Mouse (Mus musculus) neutrophil, adult 5-6 weeks (primary cell): ENCODE measurements around the gene Uchl5. TPM values are rescaled to one million over a fixed set of nuclear protein-coding genes. Genes with fewer than 3 reads are reported as not detected.
A peak's percentile ranks its signal among the peaks of the same experiment; 100 is the strongest.

Experiments used
- ATAC-seq: fragments of 151-379, 151-347 bp; 2 replicates; pipeline ENCODE4 v1.8.0; 2017; ENCODE audit warnings: mild to moderate bottlenecking, moderate TSS enrichment; ENCODE audit not compliant: insufficient number of reproducible peaks, poor library complexity, low FRiP score, severe bottlenecking; ENCODE audit errors: extremely low read depth
- total RNA-seq: library from RNA; stranded (forward); fragments of 200-1000 nt; gene quantifications from 2 replicates; pipeline ENCODE4 v1.2.3, GENCODE M21; 2017

The Uchl5 gene
- 67.8 and 75.3 TPM in 2 replicates for total RNA-seq

GRCm38 (mm10) chr1:143776446-143777411 lies at the start of gene Uchl5, which contains the start of gene Trove2:
Uchl5 (plus strand) TSS chr1:143777272.
Trove2 (minus strand) TSS chr1:143777068.
- ATAC-seq = peak; percentile 99

- no peak for ATAC-seq
Observed at GRCm38 (mm10) chr1:143727701-143728445, 49.2 kb upstream of the Uchl5 start.

DNA sequence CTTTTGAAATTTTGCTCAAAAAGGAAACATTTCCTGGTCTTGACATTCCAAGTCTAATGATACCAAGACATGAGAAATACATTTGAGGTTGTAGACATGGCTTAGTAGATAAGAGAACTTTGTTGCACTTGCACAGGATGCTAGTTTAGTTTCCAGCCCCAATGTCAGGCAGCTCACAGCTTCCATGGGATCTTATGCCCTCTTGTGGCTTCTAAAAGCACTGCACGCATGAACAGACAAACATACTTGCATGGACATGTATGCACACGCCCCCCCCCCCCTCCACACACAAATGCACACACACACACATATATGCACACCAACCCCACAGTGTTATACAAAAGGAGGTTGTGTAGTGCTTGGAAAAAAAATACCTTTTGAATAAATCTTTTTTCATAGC lies 46.2 kb upstream of the Uchl5 start:
- ATAC-seq = peak; percentile 95

DNA sequence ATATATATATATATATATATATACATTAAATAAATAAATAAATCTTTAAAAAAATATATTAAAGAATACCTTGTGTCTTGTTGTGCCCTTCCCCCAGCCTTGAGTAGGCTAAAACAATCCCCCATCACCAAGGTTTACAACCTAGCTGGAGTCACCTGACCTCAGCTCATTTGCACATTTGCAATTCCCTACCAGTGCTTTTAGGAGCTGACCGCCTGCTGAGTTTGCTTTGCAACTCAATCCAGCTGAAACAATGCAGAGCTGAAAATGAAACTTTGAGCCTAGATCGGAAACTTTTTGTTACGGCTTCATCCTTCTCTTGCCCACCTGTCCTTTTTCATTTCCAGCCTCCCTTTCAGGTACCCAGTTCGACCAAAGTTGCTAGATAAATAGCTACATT lies 45.4 kb upstream of the Uchl5 start:
- ATAC-seq = no peak

DNA sequence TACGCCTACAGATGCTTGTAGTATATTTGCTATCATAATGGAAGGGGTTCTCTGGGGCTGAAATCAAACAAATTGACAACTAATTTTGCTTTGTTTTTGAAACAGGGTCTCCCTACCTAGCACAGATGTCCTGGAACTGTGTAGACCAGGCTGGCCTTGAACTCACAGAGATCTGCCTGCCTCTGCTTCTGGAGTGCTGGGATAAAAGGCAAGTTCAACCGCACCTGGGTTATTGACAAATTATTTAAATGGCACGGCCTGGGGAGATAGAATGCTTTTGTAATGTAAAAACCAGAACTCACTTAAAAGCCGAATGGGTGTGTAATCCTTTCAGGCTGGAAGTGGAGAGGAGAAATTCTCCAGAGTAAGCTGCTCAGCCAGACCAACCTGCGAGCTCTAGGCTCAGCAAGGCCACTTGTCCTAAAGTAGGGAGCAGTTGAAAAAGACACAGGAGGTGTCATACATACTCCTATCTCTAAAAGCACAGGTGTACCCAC lies 43.1 kb upstream of the Uchl5 start:
- ATAC-seq = no peak

GRCm38 (mm10) chr1:143738811-143739210 lies 38.3 kb upstream of the Uchl5 start:
- peak; percentile 46; the same call in 1 of the 2 replicates for ATAC-seq

DNA sequence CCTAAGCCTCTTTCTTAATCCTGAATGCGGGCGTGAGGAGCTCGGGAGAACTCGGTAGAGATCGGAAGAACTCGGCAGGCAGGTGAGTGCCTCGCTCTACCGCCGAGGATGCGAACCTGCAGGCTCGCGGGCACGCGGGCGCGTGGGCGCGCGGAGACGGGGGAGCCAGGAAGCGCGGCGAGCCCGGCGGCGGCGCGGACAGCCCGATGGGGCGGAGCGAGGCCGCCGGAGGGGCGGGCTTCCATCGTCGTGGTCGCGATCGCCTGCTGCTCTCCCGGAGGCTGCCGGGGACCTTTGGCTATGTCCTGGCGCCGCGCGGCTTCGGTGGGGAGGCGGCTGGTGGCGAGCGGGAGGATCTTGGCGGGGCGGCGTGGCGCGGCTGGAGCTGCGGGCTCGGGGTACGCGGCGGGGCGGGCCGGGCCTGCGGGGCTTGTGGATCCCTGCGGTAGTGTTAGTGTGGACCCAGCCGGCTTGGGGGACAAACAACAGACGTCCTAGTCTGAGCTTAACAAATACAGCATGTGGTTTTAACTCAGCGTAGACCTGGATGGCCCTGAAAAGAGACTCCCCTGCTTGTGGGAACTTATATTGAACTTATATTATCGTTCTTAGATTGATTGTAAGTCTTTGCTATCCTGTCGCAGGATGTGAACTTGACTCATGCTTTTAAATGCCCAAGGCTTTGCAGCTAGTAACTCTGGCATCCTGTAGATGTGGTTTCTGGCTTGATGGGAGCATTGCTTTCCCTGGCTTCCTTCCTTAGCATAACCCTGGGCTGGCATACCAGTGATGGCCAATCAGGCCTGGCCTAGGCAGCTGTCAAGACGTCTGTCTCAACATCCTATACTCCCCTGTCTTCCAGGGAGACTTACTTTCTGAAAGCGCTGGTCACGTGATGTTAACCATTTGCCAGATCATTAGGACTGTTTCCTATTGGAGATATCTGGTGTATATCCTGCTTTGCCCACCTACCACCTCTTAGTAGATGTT lies 37.4 kb upstream of the Uchl5 start:
- peak; percentile 82 for ATAC-seq

- no peak for ATAC-seq
Observed at GRCm38 (mm10) chr1:143740581-143740980, 36.5 kb upstream of the Uchl5 start.

- no peak for ATAC-seq
Observed at GRCm38 (mm10) chr1:143741331-143741730, 35.7 kb upstream of the Uchl5 start.

DNA sequence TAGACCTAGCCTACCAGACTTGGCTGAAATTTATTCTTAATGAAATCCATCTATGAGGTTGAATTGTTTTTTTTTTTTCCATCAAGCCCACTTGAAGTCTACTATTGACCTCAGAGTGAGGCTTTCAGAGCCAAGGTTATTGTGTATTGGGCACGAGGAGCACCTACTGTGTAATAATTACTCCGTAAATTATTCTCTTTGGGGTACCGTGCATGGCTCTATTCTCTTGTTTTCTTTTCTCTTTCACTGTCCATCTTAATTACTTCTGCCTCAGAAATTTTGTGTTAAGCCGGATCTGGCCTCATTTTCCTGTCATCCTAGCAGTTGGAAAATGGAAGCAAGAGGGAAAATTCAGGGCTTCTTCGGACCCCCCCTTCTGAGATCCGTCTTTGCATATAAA lies 34.9 kb upstream of the Uchl5 start:
- ATAC-seq = no peak

DNA sequence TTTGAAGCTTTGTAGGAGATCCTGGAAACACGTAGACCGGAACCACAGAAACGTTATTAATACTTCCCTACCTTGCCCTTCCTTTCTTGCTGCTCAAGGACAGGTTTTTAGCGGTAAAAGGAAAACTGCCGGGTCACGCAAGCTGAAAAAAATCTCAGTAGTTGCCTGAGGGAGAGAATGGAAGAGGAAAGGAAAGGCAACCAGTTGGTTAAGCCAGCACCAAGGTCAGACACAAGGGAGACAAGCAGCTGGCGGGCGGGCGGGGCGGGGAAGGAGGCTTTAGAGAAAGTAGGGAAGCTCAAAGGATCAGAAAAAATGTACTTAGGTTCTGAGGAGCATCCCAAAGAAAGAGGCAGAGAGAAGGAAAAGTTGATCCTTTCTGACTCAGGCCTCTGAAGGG lies 31.2 kb upstream of the Uchl5 start:
- ATAC-seq = no peak

- ATAC-seq = no peak
Observed at GRCm38 (mm10) chr1:143762159-143762558, 14.9 kb upstream of the Uchl5 start.

GRCm38 (mm10) chr1:143764443-143764842 lies 12.6 kb upstream of the Uchl5 start:
- ATAC-seq = no peak

- no peak for ATAC-seq
Observed at GRCm38 (mm10) chr1:143765801-143766200, 11.3 kb upstream of the Uchl5 start.

DNA sequence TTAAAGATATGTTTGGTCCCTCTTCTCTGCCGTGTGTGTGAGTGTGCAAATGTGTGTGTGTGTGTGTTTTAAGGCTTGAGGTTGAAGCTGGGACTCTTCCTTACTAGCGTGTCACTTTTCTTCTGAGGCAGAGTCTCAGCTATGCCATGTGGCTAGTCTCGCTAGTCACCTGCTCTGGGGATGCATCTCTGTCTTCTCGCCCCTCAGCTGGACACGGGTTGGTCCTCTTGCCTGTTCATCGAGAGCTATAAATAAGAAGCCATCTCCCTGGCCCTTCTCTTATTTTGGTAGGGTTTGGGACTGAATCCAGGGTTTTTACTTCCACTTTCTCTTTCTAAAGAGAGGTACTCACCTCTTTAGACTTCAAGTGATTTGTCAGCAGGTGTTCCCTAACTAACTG lies 10.8 kb upstream of the Uchl5 start:
- no peak for ATAC-seq

DNA sequence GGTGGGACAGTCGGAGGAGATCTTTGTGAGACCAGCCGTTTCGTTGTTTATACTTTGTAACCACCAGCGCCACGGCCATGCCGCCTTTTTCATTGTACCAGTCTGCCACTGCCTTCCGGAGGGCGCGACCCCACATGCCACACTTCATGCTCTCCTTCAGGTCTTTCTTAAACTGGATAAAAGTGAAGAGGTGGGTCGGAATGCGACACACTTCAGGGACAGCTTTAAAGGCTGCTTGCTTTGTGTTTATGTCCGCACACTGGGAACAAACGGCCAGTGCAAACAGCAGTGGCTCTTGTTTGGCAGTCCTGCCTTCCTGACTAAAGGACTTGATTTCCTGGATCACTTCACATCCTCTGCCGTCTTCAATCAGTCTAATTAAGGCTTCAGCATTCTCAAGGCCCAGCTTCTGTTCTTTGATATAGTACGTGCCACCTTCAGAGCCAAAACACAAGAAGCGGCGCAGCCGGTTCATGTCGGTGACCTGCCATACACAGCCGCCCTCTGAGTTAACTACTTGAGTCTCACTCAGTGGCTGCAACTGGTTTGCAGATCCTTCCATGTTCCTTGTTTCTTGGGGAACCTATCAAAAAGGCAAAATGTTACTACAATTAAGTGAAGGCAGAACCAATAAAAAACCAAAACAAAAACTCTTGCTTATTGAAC lies 6.5 kb upstream of the Uchl5 start:
- no peak for ATAC-seq

DNA sequence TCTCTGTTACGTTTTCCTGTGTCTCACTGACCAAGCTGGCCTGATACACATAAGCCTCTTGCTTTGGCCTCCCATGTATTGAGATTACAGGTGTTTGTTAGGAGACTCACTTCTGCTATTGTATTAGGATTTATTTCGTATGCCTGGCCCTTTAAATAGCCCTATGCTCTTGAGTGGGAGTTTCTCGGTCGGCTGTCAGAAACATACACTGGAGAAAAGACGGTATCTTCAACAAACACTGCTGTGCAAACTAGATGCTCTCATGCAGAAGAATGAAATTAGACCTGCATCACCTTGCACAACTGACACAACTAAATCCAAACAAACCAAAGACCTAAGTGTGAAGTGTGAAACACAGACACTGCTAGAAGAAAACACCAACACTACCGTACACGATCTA lies 4.0 kb upstream of the Uchl5 start:
- ATAC-seq = no peak

GRCm38 (mm10) chr1:143773909-143774308 lies 3.2 kb upstream of the Uchl5 start:
- ATAC-seq = no peak
